Mouse (Mus musculus): ENCODE data around the gene Emilin3. TPM values are rescaled to one million over a fixed set of nuclear protein-coding genes. Genes with fewer than 3 reads are reported as not detected.
A peak's percentile ranks its signal among the peaks of the same experiment; 100 is the strongest.

Emilin3 gene
- polyA plus RNA-seq, 1 experiment from 2014 or later: 14.0 TPM

DNA sequence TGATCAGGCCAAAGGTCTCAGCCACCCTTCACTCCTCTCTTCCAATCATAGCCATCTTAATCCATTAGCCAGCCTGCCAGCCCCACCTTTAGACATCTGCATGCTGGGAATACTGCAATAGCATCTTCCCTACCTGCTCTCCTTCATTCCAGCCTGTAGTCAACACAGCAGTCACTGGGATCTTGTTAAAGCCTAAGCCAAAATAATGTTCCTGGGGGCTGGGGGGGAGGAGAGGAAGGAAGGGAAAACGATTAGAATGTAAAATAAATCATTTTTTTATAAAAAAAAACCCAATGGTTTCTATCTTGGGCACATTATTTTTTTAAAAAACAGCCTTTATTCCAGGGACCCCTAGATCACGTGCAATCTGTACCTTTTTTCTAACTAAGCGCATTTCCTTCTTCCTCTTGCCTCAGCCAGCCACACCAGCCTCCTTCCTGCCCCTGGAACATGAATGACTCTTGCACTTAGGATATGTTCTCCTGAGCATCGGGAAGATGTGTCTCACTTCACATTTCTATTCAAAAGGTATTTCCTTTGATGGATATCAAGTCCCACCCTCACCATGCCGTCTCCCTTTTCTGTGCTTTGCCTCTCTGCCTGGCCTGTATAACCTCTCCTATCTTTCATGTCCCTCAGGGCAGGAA is 37.8 kb downstream of the Emilin3 start:
- TF ChIP-seq CTCF (IDR thresholded peaks at IDR 0.05; ENCODE audit: low read depth): no peak
- Histone ChIP-seq H3K4me2 (no peak overlapping the region), H3K4me1 (ENCODE audit: insufficient read depth) (no peaks in the 10 kb centered on the region; the same call in 1 of the 2 replicates), H3K4me3 (ENCODE audit: low read depth, low read length) (no peak overlapping the region), H3K27ac (ENCODE audit: low read depth) (no peak overlapping the region), H3K36me3 (ENCODE audit: insufficient read depth) (no peaks in the 10 kb centered on the region), H3K9me3 (ENCODE audit: low read depth, low read length) (no peaks in the 10 kb centered on the region), H3K9ac (no peak overlapping the region), H3K27me3 (ENCODE audit: insufficient read depth, low read length) (no peaks in the 10 kb centered on the region)
- DNase-seq: no peak
- no peak for ATAC-seq (ENCODE audit: insufficient read depth)
- 60% methylated on average over 5 of the region's 5 CpGs for WGBS

GRCm38 (mm10) chr2:160872890-160873382 is 39.2 kb downstream of the Emilin3 start, which contains the start of gene Zhx3:
TSS of gene Zhx3 (minus strand) at chr2:160872998.
- Histone ChIP-seq H3K9ac (peak within 1 kb of the TSS; percentile 92), H3K9me3 (ENCODE audit: low read depth, low read length) (no peaks in the 10 kb centered on the region), H3K4me2 (peak within 1 kb of the TSS; percentile 83), H3K4me3 (ENCODE audit: low read depth, low read length) (peak within 1 kb of the TSS; percentile 90), H3K4me1 (ENCODE audit: insufficient read depth) (no peaks in the 10 kb centered on the region; the same call in 1 of the 2 replicates), H3K36me3 (ENCODE audit: insufficient read depth) (no peaks in the 10 kb centered on the region), H3K27ac (ENCODE audit: low read depth) (peak within 1 kb of the TSS; percentile 97), H3K27me3 (ENCODE audit: insufficient read depth, low read length) (no peaks in the 10 kb centered on the region)
- WGBS: under 1% methylated on average over 43 of the region's 48 CpGs
- peak; percentile 97 for ATAC-seq (ENCODE audit: insufficient read depth)
- no peak for TF ChIP-seq CTCF (IDR thresholded peaks at IDR 0.05; ENCODE audit: low read depth)
- peak; percentile 98 for DNase-seq

- DNase-seq: peak; percentile 76
Measured at GRCm38 (mm10) chr2:160872395-160872794, 39.7 kb downstream of the Emilin3 start.

GRCm38 (mm10) chr2:160871310-160871709 is 40.8 kb downstream of the Emilin3 start:
- Histone ChIP-seq H3K4me2 (peak overlapping the region; percentile 41), H3K9me3 (ENCODE audit: low read depth, low read length) (no peaks in the 10 kb centered on the region), H3K27me3 (ENCODE audit: insufficient read depth, low read length) (no peaks in the 10 kb centered on the region), H3K9ac (no peak overlapping the region), H3K4me1 (ENCODE audit: insufficient read depth) (no peaks in the 10 kb centered on the region; the same call in 1 of the 2 replicates), H3K4me3 (ENCODE audit: low read depth, low read length) (no peak overlapping the region), H3K27ac (ENCODE audit: low read depth) (no peak overlapping the region), H3K36me3 (ENCODE audit: insufficient read depth) (no peaks in the 10 kb centered on the region)
- DNase-seq: no peak
- WGBS: 71% methylated on average over 3 of the region's 3 CpGs
- TF ChIP-seq CTCF (IDR thresholded peaks at IDR 0.05; ENCODE audit: low read depth): no peak
- no peak for ATAC-seq (ENCODE audit: insufficient read depth)

More at GRCm38 (mm10) chr2:160872395-160872794, 39.7 kb downstream of the Emilin3 start:
- Histone ChIP-seq H3K27me3 (ENCODE audit: insufficient read depth, low read length) (no peaks in the 10 kb centered on the region), H3K9ac (peak overlapping the region; percentile 92), H3K4me2 (peak overlapping the region; percentile 83), H3K4me1 (ENCODE audit: insufficient read depth) (no peaks in the 10 kb centered on the region; the same call in 1 of the 2 replicates), H3K4me3 (ENCODE audit: low read depth, low read length) (peak overlapping the region; percentile 90), H3K9me3 (ENCODE audit: low read depth, low read length) (no peaks in the 10 kb centered on the region), H3K27ac (ENCODE audit: low read depth) (peak overlapping the region; percentile 97), H3K36me3 (ENCODE audit: insufficient read depth) (no peaks in the 10 kb centered on the region)
- TF ChIP-seq CTCF (IDR thresholded peaks at IDR 0.05; ENCODE audit: low read depth): no peak
- peak; percentile 90 for ATAC-seq (ENCODE audit: insufficient read depth)
- WGBS: under 1% methylated on average over 43 of the region's 47 CpGs

DNA sequence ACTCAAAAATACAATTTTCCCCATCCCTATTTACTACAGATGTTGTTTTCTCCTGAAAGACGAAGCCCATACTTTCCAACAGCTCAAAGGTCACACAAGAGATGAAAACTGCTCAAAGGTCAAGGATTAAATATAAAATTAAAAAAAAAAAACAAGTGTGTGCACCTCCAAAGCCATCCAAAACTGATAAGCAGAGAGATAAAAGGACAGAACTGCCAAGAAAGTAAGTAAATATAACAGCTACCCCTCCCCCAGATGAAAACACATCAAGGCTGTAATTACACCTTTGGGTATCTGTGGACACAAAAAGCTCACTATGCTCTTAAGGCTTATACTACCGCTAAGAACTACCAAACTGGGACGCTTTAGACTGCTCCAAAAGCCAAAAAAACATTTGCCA is 42.7 kb downstream of the Emilin3 start:
- no peaks in the 10 kb centered on the region for H3K36me3 ChIP-seq (ENCODE audit: insufficient read depth)
- H3K4me1 ChIP-seq (ENCODE audit: insufficient read depth): no peaks in the 10 kb centered on the region; the same call in 1 of the 2 replicates
- no peak for TF ChIP-seq CTCF (IDR thresholded peaks at IDR 0.05; ENCODE audit: low read depth)
- DNase-seq: no peak
- WGBS: 68% methylated on average over 3 of the region's 3 CpGs
- no peaks in the 10 kb centered on the region for H3K9me3 ChIP-seq (ENCODE audit: low read depth, low read length)
- H3K4me3 ChIP-seq (ENCODE audit: low read depth, low read length): no peak overlapping the region
- ATAC-seq (ENCODE audit: insufficient read depth): no peak
- no peak overlapping the region for H3K9ac ChIP-seq
- H3K27me3 ChIP-seq (ENCODE audit: insufficient read depth, low read length): no peaks in the 10 kb centered on the region
- no peak overlapping the region for H3K4me2 ChIP-seq
- no peak overlapping the region for H3K27ac ChIP-seq (ENCODE audit: low read depth)

- H3K4me2 ChIP-seq: no peak overlapping the region
- no peaks in the 10 kb centered on the region for H3K4me1 ChIP-seq (ENCODE audit: insufficient read depth)
- H3K9me3 ChIP-seq (ENCODE audit: low read depth, low read length): no peaks in the 10 kb centered on the region
- no peak for TF ChIP-seq CTCF (IDR thresholded peaks at IDR 0.05; ENCODE audit: low read depth)
- no peak overlapping the region for H3K9ac ChIP-seq
- no peak overlapping the region for H3K27ac ChIP-seq (ENCODE audit: low read depth)
- no peak for DNase-seq
- ATAC-seq (ENCODE audit: insufficient read depth): no peak
- no peaks in the 10 kb centered on the region for H3K36me3 ChIP-seq (ENCODE audit: insufficient read depth)
- no peak overlapping the region for H3K4me3 ChIP-seq (ENCODE audit: low read depth, low read length)
- 65% methylated on average over 2 of the region's 2 CpGs for WGBS
- H3K27me3 ChIP-seq (ENCODE audit: insufficient read depth, low read length): no peaks in the 10 kb centered on the region
Measured at GRCm38 (mm10) chr2:160865266-160865665, 46.9 kb downstream of the Emilin3 start.

DNA sequence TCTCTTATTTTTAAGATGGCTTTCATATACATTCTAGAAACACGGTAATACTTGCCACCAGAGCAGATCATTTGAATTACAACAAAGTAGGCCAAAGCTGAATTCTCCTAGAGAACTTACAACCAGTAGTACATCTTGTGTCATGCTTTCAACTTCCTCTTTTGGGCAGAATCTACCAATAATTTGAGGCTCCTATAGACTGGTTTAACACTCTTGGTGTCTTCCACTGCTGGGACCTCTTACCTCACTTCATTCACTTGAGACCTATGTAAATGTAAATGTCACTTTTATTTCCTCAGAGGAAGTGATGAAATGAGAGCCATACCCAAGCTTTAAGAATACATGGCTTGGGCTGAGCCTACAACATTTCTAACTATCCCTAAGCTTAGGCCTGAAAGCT is 48.0 kb downstream of the Emilin3 start:
- Histone ChIP-seq H3K27me3 (ENCODE audit: insufficient read depth, low read length) (no peaks in the 10 kb centered on the region), H3K4me3 (ENCODE audit: low read depth, low read length) (no peak overlapping the region), H3K4me2 (no peak overlapping the region), H3K27ac (ENCODE audit: low read depth) (no peak overlapping the region), H3K4me1 (ENCODE audit: insufficient read depth) (no peaks in the 10 kb centered on the region), H3K9ac (no peak overlapping the region), H3K36me3 (ENCODE audit: insufficient read depth) (no peaks in the 10 kb centered on the region), H3K9me3 (ENCODE audit: low read depth, low read length) (no peaks in the 10 kb centered on the region)
- DNase-seq: no peak
- no peak for ATAC-seq (ENCODE audit: insufficient read depth)
- WGBS: 89% methylated on average over 1 of the region's 1 CpGs
- TF ChIP-seq CTCF (IDR thresholded peaks at IDR 0.05; ENCODE audit: low read depth): no peak

All from lung, embryonic 14.5 days (tissue).